Mouse (Mus musculus): ENCODE results near the gene Mrpl45.
"Not testable (repeated sequence)": the region's sequence is repeated elsewhere in the genome, so short reads cannot be mapped to it uniquely, and the experiment has no call there.

- TF ChIP-seq CTCF (IDR thresholded peaks at IDR 0.05; ENCODE audit: extremely low read depth, insufficient read length, insufficient replicate concordance, low read depth, low read length); POLR2A (IDR thresholded peaks at IDR 0.05; ENCODE audit: low read depth, low read length): not testable (repeated sequence)
Observed at GRCm38 (mm10) chr11:97321894-97322600, 6.5 kb downstream of the Mrpl45 start.

Measured in small intestine, adult 2 months (tissue).